Mouse (Mus musculus) MEL (cell line): Measurements from ENCODE around the gene Tbcd. TPM values are rescaled to one million over a fixed set of nuclear protein-coding genes. Genes with fewer than 3 reads are reported as not detected.

Source experiments
- DNase-seq: peaks from one replicate; pipeline ENCODE4 v3.0.0; 2011; ENCODE audit warnings: low read depth, low spot score
- H3K27ac ChIP-seq: 2 replicates; pipeline ENCODE4 v1.5.1; 2012; ENCODE audit warnings: low read depth, mild to moderate bottlenecking, control low read depth, low read length, moderate library complexity; ENCODE audit not compliant: control insufficient read depth
- H3K27me3 ChIP-seq, 2 experiments: fragments of 150-350 bp in 1 of 2; sonication (generic) in 1 of 2; 2 replicates each; pipeline ENCODE4 v1.6.1; 2012; ENCODE audit warnings: low read length in 2 of 2, mild to moderate bottlenecking in 2 of 2, improper control_type of control experiment in 1 of 2, moderate library complexity in 1 of 2; ENCODE audit not compliant: insufficient read depth in 2 of 2, control insufficient read depth in 1 of 2
- H3K36me3 ChIP-seq, 2 experiments: 2 replicates each; pipeline ENCODE4 v1.6.1; 2012 to 2014; ENCODE audit warnings: low read length in 2 of 2, improper control_type of control experiment in 1 of 2, inconsistent platforms in 1 of 2, mild to moderate bottlenecking in 1 of 2; ENCODE audit not compliant: insufficient read depth in 2 of 2, control insufficient read depth in 1 of 2
- H3K4me1 ChIP-seq, 2 experiments: fragments of 150-350 bp in 1 of 2; sonication (generic) in 1 of 2; 2 replicates each; pipeline ENCODE4 v1.6.1; 2012; ENCODE audit warnings: low read length in 2 of 2, improper control_type of control experiment in 1 of 2, mild to moderate bottlenecking in 1 of 2; ENCODE audit not compliant: insufficient read depth in 2 of 2, control insufficient read depth in 1 of 2
- H3K4me3 ChIP-seq, 2 experiments: fragments of 150-350 bp in 1 of 2; sonication (generic) in 1 of 2; 2 replicates each; pipeline ENCODE4 v1.5.1; 2012; ENCODE audit warnings: low read depth in 2 of 2, low read length in 2 of 2, mild to moderate bottlenecking in 2 of 2, moderate library complexity in 2 of 2, control low read depth in 1 of 2, improper control_type of control experiment in 1 of 2; ENCODE audit not compliant: control insufficient read depth in 1 of 2, insufficient read depth in 1 of 2
- H3K79me2 ChIP-seq: 2 replicates; pipeline ENCODE4 v1.6.1; 2012; ENCODE audit warnings: mild to moderate bottlenecking, low read length, moderate library complexity; ENCODE audit not compliant: control insufficient read depth, poor library complexity, insufficient read depth
- H3K9ac ChIP-seq: 2 replicates; pipeline ENCODE4 v1.6.1; 2012; ENCODE audit warnings: low read depth, mild to moderate bottlenecking, control low read depth, low read length, moderate library complexity; ENCODE audit not compliant: control insufficient read depth, poor library complexity, severe bottlenecking
- H3K9me3 ChIP-seq: fragments of 150-350 bp; sonication (generic); replicated peaks from 2 replicates; pipeline ENCODE4 v1.6.1; 2012; ENCODE audit warnings: mild to moderate bottlenecking, low read length, improper control_type of control experiment, moderate library complexity; ENCODE audit not compliant: insufficient read depth
- CHD1 ChIP-seq: IDR thresholded peaks from 2 replicates; pipeline ENCODE4 v1.6.1; 2012; ENCODE audit warnings: low read depth, mild to moderate bottlenecking, inconsistent platforms, low read length, improper control_type of control experiment
- CHD2 ChIP-seq: IDR thresholded peaks from 2 replicates; pipeline ENCODE4 v1.6.1; 2011; ENCODE audit warnings: low read length, improper control_type of control experiment
- CTCF ChIP-seq, 3 experiments: IDR thresholded peaks in 2 of 3; conservative IDR thresholded peaks in 1 of 3; 2 replicates each; pipeline ENCODE4 v1.5.1; 2011 to 2012; ENCODE audit warnings: low read length in 3 of 3, low read depth in 2 of 3, mild to moderate bottlenecking in 2 of 3, improper control_type of control experiment in 1 of 3, inconsistent platforms in 1 of 3, mixed read lengths in 1 of 3, moderate library complexity in 1 of 3; ENCODE audit not compliant: control insufficient read depth in 1 of 3, insufficient read depth in 1 of 3, poor library complexity in 1 of 3, severe bottlenecking in 1 of 3
- E2F4 ChIP-seq: IDR thresholded peaks from 2 replicates; pipeline ENCODE4 v1.6.1; 2011; ENCODE audit warnings: low read depth, low read length, improper control_type of control experiment, borderline replicate concordance
- ELF1 ChIP-seq: IDR thresholded peaks from 2 replicates; pipeline ENCODE4 v1.6.1; 2014; ENCODE audit warnings: low read depth, mild to moderate bottlenecking, inconsistent platforms, low read length, improper control_type of control experiment, moderate library complexity
- GABPA ChIP-seq: IDR thresholded peaks from 2 replicates; pipeline ENCODE4 v1.6.1; 2012; ENCODE audit warnings: low read depth, mild to moderate bottlenecking, inconsistent platforms, low read length, improper control_type of control experiment, moderate library complexity
- JUND ChIP-seq: IDR thresholded peaks from 2 replicates; pipeline ENCODE4 v1.6.1; 2011; ENCODE audit warnings: low read depth, mild to moderate bottlenecking, improper control_type of control experiment, low read length
- MAFK ChIP-seq: IDR thresholded peaks from 2 replicates; pipeline ENCODE4 v1.6.1; 2011; ENCODE audit warnings: low read depth, mild to moderate bottlenecking, low read length, improper control_type of control experiment, borderline replicate concordance
- MXI1 ChIP-seq: IDR thresholded peaks from 2 replicates; pipeline ENCODE4 v1.6.1; 2011; ENCODE audit warnings: mild to moderate bottlenecking, low read depth, low read length, improper control_type of control experiment
- MYB ChIP-seq: IDR thresholded peaks from 2 replicates; pipeline ENCODE4 v1.6.1; 2011; ENCODE audit warnings: mild to moderate bottlenecking, low read depth, low read length, improper control_type of control experiment
- NELFE ChIP-seq: IDR thresholded peaks from 2 replicates; pipeline ENCODE4 v1.6.1; 2011; ENCODE audit warnings: low read depth, low read length, improper control_type of control experiment
- POLR2AphosphoS2 ChIP-seq: IDR thresholded peaks from 2 replicates; pipeline ENCODE4 v1.6.1; 2011; ENCODE audit warnings: low read length, improper control_type of control experiment
- RAD21 ChIP-seq: IDR thresholded peaks from 2 replicates; pipeline ENCODE4 v1.6.1; 2011; ENCODE audit warnings: mild to moderate bottlenecking, low read depth, low read length, improper control_type of control experiment
- RCOR1 ChIP-seq: IDR thresholded peaks from 2 replicates; pipeline ENCODE4 v1.6.1; 2012; ENCODE audit warnings: low read depth, mild to moderate bottlenecking, inconsistent platforms, low read length, improper control_type of control experiment
- SMC3 ChIP-seq: IDR thresholded peaks from 2 replicates; pipeline ENCODE4 v1.6.1; 2011; ENCODE audit warnings: low read depth, low read length, improper control_type of control experiment
- TAL1 ChIP-seq: IDR thresholded peaks from 2 replicates; pipeline ENCODE4 v1.6.1; 2012; ENCODE audit warnings: mild to moderate bottlenecking, inconsistent platforms, low read length, moderate library complexity, mixed read lengths
- TCF12 ChIP-seq: IDR thresholded peaks from 2 replicates; pipeline ENCODE4 v1.6.1; 2014; ENCODE audit warnings: low read depth, mild to moderate bottlenecking, inconsistent platforms, low read length, improper control_type of control experiment, moderate library complexity
- USF1 ChIP-seq: IDR thresholded peaks from 2 replicates; pipeline ENCODE4 v1.6.1; 2014; ENCODE audit warnings: low read depth, mild to moderate bottlenecking, inconsistent platforms, low read length, improper control_type of control experiment, moderate library complexity
- ZC3H11A ChIP-seq: IDR thresholded peaks from 2 replicates; pipeline ENCODE4 v1.6.1; 2012; ENCODE audit warnings: low read depth, mild to moderate bottlenecking, inconsistent platforms, low read length, improper control_type of control experiment
- ZNF384 ChIP-seq: IDR thresholded peaks from 2 replicates; pipeline ENCODE4 v1.6.1; 2012; ENCODE audit warnings: low read depth, mild to moderate bottlenecking, inconsistent platforms, low read length, improper control_type of control experiment
- polyA plus RNA-seq, 2 experiments: library from polyadenylated mRNA; stranded (reverse) in 1 of 2; unstranded in 1 of 2; fragments of >175 nt in 1 of 2; fragments of >200 nt in 1 of 2; gene quantifications; 2 replicates each; pipeline versions ENCODE4 v1.2.1 to v1.2.4; 2012; ENCODE audit warnings: low replicate concordance in 2 of 2, low read depth in 1 of 2; ENCODE audit not compliant: insufficient read length in 2 of 2, insufficient read depth in 1 of 2, missing spikeins in 1 of 2
- total RNA-seq: library from RNA; depleted of rRNA; stranded (reverse); fragments of 300-350 nt; gene quantifications from 2 replicates; pipeline ENCODE4 v1.2.3, GENCODE M21; 2012

Tbcd gene
- total and polyA plus RNA-seq, 3 experiments, result 50.0 to 65.3 TPM; not detected in 1

DNA sequence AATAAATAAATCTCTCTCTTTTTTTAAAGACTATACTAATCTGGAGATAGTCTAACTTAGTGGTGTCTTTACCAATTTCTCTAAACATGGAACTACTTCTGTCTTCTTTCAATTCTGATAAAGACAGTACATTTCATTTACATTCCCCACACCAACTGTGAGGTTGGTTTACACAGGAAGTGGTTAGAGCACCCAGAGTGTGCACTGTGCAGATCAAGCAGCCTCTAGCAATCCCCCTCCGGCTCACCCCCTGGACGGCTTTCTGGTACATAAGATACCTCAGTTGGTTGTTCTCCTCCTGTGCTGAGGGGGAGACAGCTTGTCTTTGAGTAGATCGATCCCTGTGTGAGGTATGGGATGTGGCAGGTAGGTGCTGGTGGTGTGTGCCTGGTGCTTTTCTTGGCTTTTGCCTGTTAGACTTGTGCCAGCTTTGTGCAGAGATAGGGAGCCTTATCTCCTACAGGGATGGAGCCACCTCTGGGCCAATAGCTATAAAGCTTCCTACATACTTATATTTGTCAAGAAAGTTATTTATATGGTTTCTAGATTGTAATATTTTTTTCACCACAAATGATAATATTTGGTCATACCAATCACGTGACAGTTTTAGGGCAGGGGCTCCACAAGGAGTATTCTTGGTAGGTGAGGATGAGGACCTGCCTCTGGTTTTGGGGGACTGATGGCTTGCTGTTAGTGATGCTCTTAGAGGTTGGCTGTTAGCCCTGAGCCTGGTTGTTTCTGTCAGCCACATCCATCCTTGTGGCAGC is 108.0 kb downstream of the Tbcd start (continued):
- TF ChIP-seq ZC3H11A (no peak), MYB (peak; percentile 81), GABPA (no peak), NELFE (no peak), TAL1 (peak; percentile 90)

DNA sequence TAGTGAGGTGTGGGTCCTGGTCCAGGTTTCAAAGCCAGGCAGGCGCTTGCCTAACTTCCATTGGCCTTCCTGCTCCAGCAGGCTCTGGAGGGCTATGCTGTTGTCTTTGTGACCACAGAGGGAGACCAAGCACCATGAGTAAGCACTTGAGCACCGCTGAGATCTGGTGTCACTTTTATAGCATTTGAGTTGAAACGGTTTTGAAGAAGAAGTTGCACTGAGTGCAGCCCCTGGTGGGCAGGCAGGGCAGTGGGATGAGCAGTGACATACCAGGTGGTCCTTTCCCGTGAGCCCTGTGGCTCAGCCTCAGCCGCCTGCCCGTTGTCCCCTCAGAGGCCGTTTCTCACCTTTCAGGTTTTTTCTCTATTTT is 108.5 kb downstream of the Tbcd start:
- no peak for TF ChIP-seq TCF12
- TF ChIP-seq MYB, result no peak
- peak; percentile 26 for TF ChIP-seq RAD21
- TF ChIP-seq ELF1, result no peak
- peak; percentile 32; the same call in 1 of the 2 replicates for TF ChIP-seq SMC3
- TF ChIP-seq ZNF384, result no peak
- no peak for TF ChIP-seq JUND
- TF ChIP-seq CTCF (IDR thresholded peaks at IDR 0.05 in 2 of 3, conservative IDR thresholded peaks at IDR 0.05 in 1 of 3; ENCODE audit: control insufficient read depth in 1 of 3, insufficient read depth in 1 of 3, low read depth in 2 of 3, low read length in 3 of 3, poor library complexity in 1 of 3, severe bottlenecking in 1 of 3), result peak; percentile 26 to 47 (median 45); a peak in 5 of 6 replicates
- TF ChIP-seq RCOR1, result no peak
- TF ChIP-seq ZC3H11A, result no peak
- no peak for TF ChIP-seq MAFK
- TF ChIP-seq USF1, result no peak
- TF ChIP-seq E2F4, result no peak
- no peak for TF ChIP-seq CHD1
- Histone ChIP-seq H3K4me1 (peaks cover 27 to 28% of the 10 kb centered on the region in 2 experiments), H3K9ac (peak overlapping the region; percentile 3; the same call in 1 of the 2 replicates), H3K79me2 (no peaks in the 10 kb centered on the region), H3K27ac (peak overlapping the region; percentile 93), H3K9me3 (no peaks in the 10 kb centered on the region), H3K36me3 (peaks cover 13 to 29% of the 10 kb centered on the region in 2 experiments), H3K4me3 (no peak overlapping the region; a peak in 1 of 4 replicates), H3K27me3 (no peaks in the 10 kb centered on the region)
- peak; percentile 87 for DNase-seq

DNA sequence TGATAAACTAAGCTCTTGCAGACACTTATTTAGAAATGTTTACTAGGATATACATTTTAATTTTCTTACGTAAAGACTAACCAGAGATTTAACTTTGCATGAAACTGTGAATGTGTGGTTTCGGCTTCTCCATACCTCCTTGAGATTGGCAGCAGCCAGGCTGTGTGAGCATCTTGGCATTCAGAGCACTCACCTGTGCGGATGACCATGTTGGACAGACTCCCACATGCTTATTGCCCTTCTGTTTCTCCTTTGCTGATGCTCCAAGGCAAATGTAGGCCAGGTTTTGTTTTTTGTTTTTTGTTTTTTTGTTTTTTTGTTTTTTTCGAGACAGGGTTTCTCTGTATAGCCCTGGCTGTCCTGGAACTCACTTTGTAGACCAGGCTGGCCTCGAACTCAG is 111.6 kb downstream of the Tbcd start:
- no peaks in the 10 kb centered on the region for H3K9me3 ChIP-seq
- H3K79me2 ChIP-seq, result no peaks in the 10 kb centered on the region
- H3K36me3 ChIP-seq, result peaks cover 11 to 24% of the 10 kb centered on the region in 2 experiments
- no peak for TF ChIP-seq POLR2AphosphoS2
- no peak for TF ChIP-seq CHD2
- no peak for TF ChIP-seq MXI1
- no peak for TF ChIP-seq MYB
- H3K4me3 ChIP-seq, result no peak overlapping the region
- no peak overlapping the region for H3K9ac ChIP-seq
- DNase-seq, result no peak
- H3K27me3 ChIP-seq, result no peaks in the 10 kb centered on the region
- H3K27ac ChIP-seq, result no peak overlapping the region
- peaks cover 22 to 23% of the 10 kb centered on the region in 2 experiments for H3K4me1 ChIP-seq
